Mouse (Mus musculus): ENCODE data around the gene Slc25a51.

- TF ChIP-seq CTCF (IDR thresholded peaks at IDR 0.05; ENCODE audit: extremely low read depth, insufficient read depth, low read length): no peak
- no peak for TF ChIP-seq POLR2A (IDR thresholded peaks at IDR 0.05; ENCODE audit: extremely low read depth, insufficient read depth, low read length)
Measured at GRCm38 (mm10) chr4:45416314-45416713, 7.7 kb upstream of the Slc25a51 start.
